Mouse (Mus musculus) urinary bladder, adult 18-20 months (tissue): ENCODE data around the gene G0s2.

Experiments used
- DNase-seq, 2 experiments: peaks; one replicate each; pipeline ENCODE4 v3.0.0; 2022; ENCODE audit warnings: low spot score in 2 of 2, mixed read lengths in 2 of 2

The G0s2 gene

GRCm38 (mm10) chr1:193272916-193273601, at the start of gene G0s2:
Gene G0s2 (minus strand): TSS chr1:193273217.
- peak; percentile 25 to 77 for DNase-seq

- DNase-seq = no peak
Measured at GRCm38 (mm10) chr1:193320398-193320797, 47.4 kb upstream of the G0s2 start.

- no peak for DNase-seq
Measured at GRCm38 (mm10) chr1:193319721-193320120, 46.7 kb upstream of the G0s2 start.

- peak in 1 of 2 experiments; percentile 66 for DNase-seq
Measured at GRCm38 (mm10) chr1:193317159-193317559, 44.1 kb upstream of the G0s2 start.

- no peak for DNase-seq
Measured at GRCm38 (mm10) chr1:193316358-193316750, 43.3 kb upstream of the G0s2 start.

- peak in 1 of 2 experiments; percentile 84 for DNase-seq
Measured at GRCm38 (mm10) chr1:193315705-193316357, 42.8 kb upstream of the G0s2 start.

- DNase-seq = no peak
Measured at GRCm38 (mm10) chr1:193311596-193311995, 38.6 kb upstream of the G0s2 start.

GRCm38 (mm10) chr1:193310519-193311085, 37.6 kb upstream of the G0s2 start:
- DNase-seq = no peak

- DNase-seq = no peak
Measured at GRCm38 (mm10) chr1:193309785-193310518, 36.9 kb upstream of the G0s2 start.

GRCm38 (mm10) chr1:193306832-193307231, 33.8 kb upstream of the G0s2 start:
- no peak for DNase-seq

- no peak for DNase-seq
Measured at GRCm38 (mm10) chr1:193305386-193305785, 32.4 kb upstream of the G0s2 start.

GRCm38 (mm10) chr1:193303096-193303495, 30.1 kb upstream of the G0s2 start:
- no peak for DNase-seq

GRCm38 (mm10) chr1:193302093-193302405, 29.0 kb upstream of the G0s2 start:
- no peak for DNase-seq

GRCm38 (mm10) chr1:193301216-193302092, 28.4 kb upstream of the G0s2 start:
- DNase-seq = peak; percentile 74 to 82

- peak in 1 of 2 experiments; percentile 41 for DNase-seq
Measured at GRCm38 (mm10) chr1:193299995-193300394, 27.0 kb upstream of the G0s2 start.

GRCm38 (mm10) chr1:193298141-193298765, 25.2 kb upstream of the G0s2 start:
- DNase-seq = no peak

- DNase-seq = no peak
Measured at GRCm38 (mm10) chr1:193295920-193296319, 22.9 kb upstream of the G0s2 start.

- no peak for DNase-seq
Measured at GRCm38 (mm10) chr1:193293926-193294325, 20.9 kb upstream of the G0s2 start.

- no peak for DNase-seq
Measured at GRCm38 (mm10) chr1:193293039-193293438, 20.0 kb upstream of the G0s2 start.

GRCm38 (mm10) chr1:193290686-193291085, 17.7 kb upstream of the G0s2 start:
- no peak for DNase-seq

GRCm38 (mm10) chr1:193289914-193290313, 16.9 kb upstream of the G0s2 start:
- no peak for DNase-seq
